Mouse (Mus musculus): ENCODE data around the gene Mobp. TPM values are rescaled to one million over a fixed set of nuclear protein-coding genes. Genes with fewer than 3 reads are reported as not detected.

The Mobp gene
- total RNA-seq, 1 experiment = 2.7 TPM

- H3K4me3 ChIP-seq (ENCODE audit: insufficient read depth in 1 of 2, low read depth in 1 of 2, low read length in 2 of 2, poor library complexity in 1 of 2, severe bottlenecking in 1 of 2) = peak overlapping the region; percentile 39 to 41; a peak in 3 of 4 replicates
- H3K4me1 ChIP-seq (ENCODE audit: control insufficient read depth in 2 of 2, insufficient read depth in 2 of 2, low read length in 2 of 2, poor library complexity in 1 of 2) = peaks cover 0 to 2% of the 10 kb centered on the region in 2 experiments; a peak in 1 of 4 replicates
- in situ Hi-C loops (cut with MboI; ENCODE audit: low sequenced_read_pairs in 2 of 2, unreplicated experiment in 2 of 2) = no loop called here
- DNase-seq (ENCODE audit: low read depth, low spot score) = peak; percentile 92
- H3K27ac ChIP-seq (ENCODE audit: insufficient read depth, low read depth, low read length, poor library complexity, severe bottlenecking) = no peak overlapping the region
- H3K9me3 ChIP-seq (ENCODE audit: control insufficient read depth, insufficient read depth, low read depth, low read length) = no peaks in the 10 kb centered on the region
- peak overlapping the region; percentile 52 for H3K9ac ChIP-seq (ENCODE audit: insufficient read depth, low read depth, low read length, poor library complexity, severe bottlenecking)
- H3K36me3 ChIP-seq (ENCODE audit: control insufficient read depth, insufficient read depth, low read length, poor library complexity, severe bottlenecking) = no peaks in the 10 kb centered on the region
- TF ChIP-seq ZC3H11A (IDR thresholded peaks at IDR 0.05; ENCODE audit: borderline replicate concordance, low read depth, low read length) = no peak
- TF ChIP-seq HCFC1 (IDR thresholded peaks at IDR 0.05; ENCODE audit: borderline replicate concordance, insufficient read depth, low read length) = no peak
- TF ChIP-seq ZNF384 (IDR thresholded peaks at IDR 0.05; ENCODE audit: low read depth, low read length) = no peak
Measured at GRCm38 (mm10) chr9:120191362-120192098, 42.0 kb downstream of the Mobp start.

- Histone ChIP-seq H3K4me1 (ENCODE audit: control insufficient read depth in 2 of 2, insufficient read depth in 2 of 2, low read length in 2 of 2, poor library complexity in 1 of 2) (peaks cover 0 to 2% of the 10 kb centered on the region in 2 experiments; a peak in 1 of 4 replicates), H3K4me3 (ENCODE audit: insufficient read depth in 1 of 2, low read depth in 1 of 2, low read length in 2 of 2, poor library complexity in 1 of 2, severe bottlenecking in 1 of 2) (no peak overlapping the region), H3K9me3 (ENCODE audit: control insufficient read depth, insufficient read depth, low read depth, low read length) (no peaks in the 10 kb centered on the region), H3K27ac (ENCODE audit: insufficient read depth, low read depth, low read length, poor library complexity, severe bottlenecking) (no peak overlapping the region), H3K36me3 (ENCODE audit: control insufficient read depth, insufficient read depth, low read length, poor library complexity, severe bottlenecking) (no peaks in the 10 kb centered on the region), H3K9ac (ENCODE audit: insufficient read depth, low read depth, low read length, poor library complexity, severe bottlenecking) (no peak overlapping the region)
- DNase-seq (ENCODE audit: low read depth, low spot score) = no peak
- TF ChIP-seq ZC3H11A (IDR thresholded peaks at IDR 0.05; ENCODE audit: borderline replicate concordance, low read depth, low read length) = no peak
- no peak for TF ChIP-seq MAFK (IDR thresholded peaks at IDR 0.05; ENCODE audit: insufficient read depth, low read depth, low read length)
- TF ChIP-seq CHD2 (IDR thresholded peaks at IDR 0.05; ENCODE audit: low read depth, low read length) = no peak
- TF ChIP-seq ZNF384 (IDR thresholded peaks at IDR 0.05; ENCODE audit: low read depth, low read length) = no peak
- no peak for TF ChIP-seq HCFC1 (IDR thresholded peaks at IDR 0.05; ENCODE audit: borderline replicate concordance, insufficient read depth, low read length)
- in situ Hi-C loops (cut with MboI; ENCODE audit: low sequenced_read_pairs in 2 of 2, unreplicated experiment in 2 of 2) = no loop called here
Measured at GRCm38 (mm10) chr9:120192742-120193141, 43.2 kb downstream of the Mobp start.

GRCm38 (mm10) chr9:120200873-120201272 is 51.4 kb downstream of the Mobp start:
- H3K36me3 ChIP-seq (ENCODE audit: control insufficient read depth, insufficient read depth, low read length, poor library complexity, severe bottlenecking) = no peaks in the 10 kb centered on the region
- H3K9me3 ChIP-seq (ENCODE audit: control insufficient read depth, insufficient read depth, low read depth, low read length) = no peaks in the 10 kb centered on the region
- DNase-seq (ENCODE audit: low read depth, low spot score) = no peak
- H3K4me1 ChIP-seq (ENCODE audit: control insufficient read depth in 2 of 2, insufficient read depth in 2 of 2, low read length in 2 of 2, poor library complexity in 1 of 2) = peaks cover 0 to 4% of the 10 kb centered on the region in 2 experiments; a peak in 1 of 4 replicates
- TF ChIP-seq CHD2 (IDR thresholded peaks at IDR 0.05; ENCODE audit: low read depth, low read length) = no peak
- H3K27ac ChIP-seq (ENCODE audit: insufficient read depth, low read depth, low read length, poor library complexity, severe bottlenecking) = no peak overlapping the region
- H3K9ac ChIP-seq (ENCODE audit: insufficient read depth, low read depth, low read length, poor library complexity, severe bottlenecking) = no peak overlapping the region
- H3K4me3 ChIP-seq (ENCODE audit: insufficient read depth in 1 of 2, low read depth in 1 of 2, low read length in 2 of 2, poor library complexity in 1 of 2, severe bottlenecking in 1 of 2) = no peak overlapping the region
- in situ Hi-C loops (cut with MboI; ENCODE audit: low sequenced_read_pairs in 2 of 2, unreplicated experiment in 2 of 2) = no loop called here

GRCm38 (mm10) chr9:120201743-120202142 is 52.2 kb downstream of the Mobp start:
- Histone ChIP-seq H3K4me1 (ENCODE audit: control insufficient read depth in 2 of 2, insufficient read depth in 2 of 2, low read length in 2 of 2, poor library complexity in 1 of 2) (peaks cover 0 to 4% of the 10 kb centered on the region in 2 experiments; a peak in 1 of 4 replicates), H3K9ac (ENCODE audit: insufficient read depth, low read depth, low read length, poor library complexity, severe bottlenecking) (no peak overlapping the region), H3K9me3 (ENCODE audit: control insufficient read depth, insufficient read depth, low read depth, low read length) (no peaks in the 10 kb centered on the region), H3K4me3 (ENCODE audit: insufficient read depth in 1 of 2, low read depth in 1 of 2, low read length in 2 of 2, poor library complexity in 1 of 2, severe bottlenecking in 1 of 2) (no peak overlapping the region), H3K27ac (ENCODE audit: insufficient read depth, low read depth, low read length, poor library complexity, severe bottlenecking) (no peak overlapping the region), H3K36me3 (ENCODE audit: control insufficient read depth, insufficient read depth, low read length, poor library complexity, severe bottlenecking) (no peaks in the 10 kb centered on the region)
- no peak for TF ChIP-seq MAFK (IDR thresholded peaks at IDR 0.05; ENCODE audit: insufficient read depth, low read depth, low read length)
- no peak for TF ChIP-seq ZC3H11A (IDR thresholded peaks at IDR 0.05; ENCODE audit: borderline replicate concordance, low read depth, low read length)
- TF ChIP-seq CHD2 (IDR thresholded peaks at IDR 0.05; ENCODE audit: low read depth, low read length) = no peak
- no peak for TF ChIP-seq ZNF384 (IDR thresholded peaks at IDR 0.05; ENCODE audit: low read depth, low read length)
- no peak for TF ChIP-seq HCFC1 (IDR thresholded peaks at IDR 0.05; ENCODE audit: borderline replicate concordance, insufficient read depth, low read length)
- in situ Hi-C loops (cut with MboI; ENCODE audit: low sequenced_read_pairs in 2 of 2, unreplicated experiment in 2 of 2) = no loop called here
- no peak for DNase-seq (ENCODE audit: low read depth, low spot score)

GRCm38 (mm10) chr9:120202683-120203082 is 53.2 kb downstream of the Mobp start:
- Histone ChIP-seq H3K36me3 (ENCODE audit: control insufficient read depth, insufficient read depth, low read length, poor library complexity, severe bottlenecking) (no peaks in the 10 kb centered on the region), H3K4me3 (ENCODE audit: insufficient read depth in 1 of 2, low read depth in 1 of 2, low read length in 2 of 2, poor library complexity in 1 of 2, severe bottlenecking in 1 of 2) (peak overlapping the region in 1 of 2 experiments; percentile 50; a peak in 2 of 4 replicates), H3K27ac (ENCODE audit: insufficient read depth, low read depth, low read length, poor library complexity, severe bottlenecking) (no peak overlapping the region), H3K9me3 (ENCODE audit: control insufficient read depth, insufficient read depth, low read depth, low read length) (no peaks in the 10 kb centered on the region), H3K9ac (ENCODE audit: insufficient read depth, low read depth, low read length, poor library complexity, severe bottlenecking) (no peak overlapping the region), H3K4me1 (ENCODE audit: control insufficient read depth in 2 of 2, insufficient read depth in 2 of 2, low read length in 2 of 2, poor library complexity in 1 of 2) (peaks cover 0 to 4% of the 10 kb centered on the region in 2 experiments; a peak in 1 of 4 replicates)
- DNase-seq (ENCODE audit: low read depth, low spot score) = peak; percentile 46
- TF ChIP-seq ZC3H11A (IDR thresholded peaks at IDR 0.05; ENCODE audit: borderline replicate concordance, low read depth, low read length) (no peak; the same call in 1 of the 2 replicates), ZNF384 (IDR thresholded peaks at IDR 0.05; ENCODE audit: low read depth, low read length) (peak; percentile 46; the same call in 1 of the 2 replicates)
- in situ Hi-C loops (cut with MboI; ENCODE audit: low sequenced_read_pairs in 2 of 2, unreplicated experiment in 2 of 2) = no loop called here
